Mouse (Mus musculus) hindbrain, embryonic 13.5 days (tissue): ENCODE results near the gene Epn2. TPM values are rescaled to one million over a fixed set of nuclear protein-coding genes. Genes with fewer than 3 reads are reported as not detected.

ENCODE experiments used
- ATAC-seq: fragments of 200-750 bp; cut with Nextera tagmentation; 2 replicates; pipeline ENCODE4 v1.8.0; 2017; ENCODE audit warnings: moderate TSS enrichment; ENCODE audit not compliant: low FRiP score
- H3K27ac ChIP-seq: fragments of 300-500 bp; sonication (generic); 2 replicates; pipeline ENCODE4 v1.5.1; 2015; ENCODE audit warnings: inconsistent platforms, mild to moderate bottlenecking, moderate library complexity
- H3K27me3 ChIP-seq: fragments of 300-500 bp; sonication (generic); 2 replicates; pipeline ENCODE4 v1.6.1; 2015; ENCODE audit warnings: mild to moderate bottlenecking, inconsistent platforms
- H3K36me3 ChIP-seq: fragments of 300-500 bp; sonication (generic); 2 replicates; pipeline ENCODE4 v1.6.1; 2015; ENCODE audit warnings: mild to moderate bottlenecking, inconsistent platforms
- H3K4me1 ChIP-seq: fragments of 300-500 bp; sonication (generic); replicated peaks from 2 replicates; pipeline ENCODE4 v1.6.1; 2015; ENCODE audit warnings: inconsistent platforms
- H3K4me2 ChIP-seq: fragments of 300-500 bp; sonication (generic); 2 replicates; pipeline ENCODE4 v1.6.1; 2015; ENCODE audit warnings: inconsistent platforms, mild to moderate bottlenecking, moderate library complexity
- H3K4me3 ChIP-seq: fragments of 300-500 bp; sonication (generic); 2 replicates; pipeline ENCODE4 v1.5.1; 2015; ENCODE audit warnings: mild to moderate bottlenecking, inconsistent platforms
- H3K9ac ChIP-seq: fragments of 300-500 bp; sonication (generic); 2 replicates; pipeline ENCODE4 v1.6.1; 2015; ENCODE audit warnings: mild to moderate bottlenecking, inconsistent platforms
- H3K9me3 ChIP-seq: fragments of 300-500 bp; sonication (generic); 2 replicates; pipeline ENCODE4 v1.6.1; 2016; ENCODE audit warnings: inconsistent platforms
- WGBS: fragments of 180-500 bp; shearing (Covaris S2); methylation state at CpG from one replicate; pipeline ENCODE4 v1.1.7; 2015; 5-methylcytosine and 5-hydroxymethylcytosine counted together
- polyA plus RNA-seq: library from polyadenylated mRNA; unstranded; fragments of >200 nt; fragmentation: Nextera tagmentation; extraction: Ambion mirVana; gene quantifications from 2 replicates; pipeline ENCODE4 v1.2.1, GENCODE M21; 2015

Gene Epn2
- polyA plus RNA-seq, 1 experiment from 2014 or later: 48.1 TPM

GRCm38 (mm10) chr11:61468534-61468933, 111.0 kb downstream of the Epn2 start:
- 77% methylated on average over 4 of the region's 4 CpGs for WGBS
- H3K27me3 ChIP-seq: no peaks in the 10 kb centered on the region
- no peaks in the 10 kb centered on the region for H3K9me3 ChIP-seq
- no peaks in the 10 kb centered on the region for H3K36me3 ChIP-seq
- no peak overlapping the region for H3K9ac ChIP-seq
- ATAC-seq: no peak
- H3K4me3 ChIP-seq: no peak overlapping the region
- no peak overlapping the region for H3K4me2 ChIP-seq
- H3K4me1 ChIP-seq: no peaks in the 10 kb centered on the region
- H3K27ac ChIP-seq: no peak overlapping the region

Other genes with a start within 250 kb of the Epn2 start
- 0.09 TPM in 1 of 2 replicates, not detected in the other for gene Slc47a2, start 236.8 kb downstream of the Epn2 start, polyA plus RNA-seq
- gene Slc47a1, start 201.3 kb downstream of the Epn2 start, polyA plus RNA-seq: 0.06 and 0.14 TPM in 2 replicates
- gene Rnf112, start 125.6 kb downstream of the Epn2 start, polyA plus RNA-seq: 12.2 and 13.6 TPM in 2 replicates
- 60.5 and 77.1 TPM in 2 replicates for gene Mfap4, start 94.3 kb downstream of the Epn2 start, polyA plus RNA-seq
- 78.3 and 82.6 TPM in 2 replicates for gene Mapk7, start 85.3 kb downstream of the Epn2 start, polyA plus RNA-seq
- 41.0 and 43.4 TPM in 2 replicates for gene B9d1, start 74.5 kb downstream of the Epn2 start, polyA plus RNA-seq
- gene Grap, start 73.6 kb upstream of the Epn2 start, polyA plus RNA-seq: 10.2 and 11.0 TPM in 2 replicates
- 0.13 and 0.19 TPM in 2 replicates for gene Fam83g, start 104.4 kb upstream of the Epn2 start, polyA plus RNA-seq
- not detected in 2 replicates for gene Slc5a10, start 141.1 kb upstream of the Epn2 start, polyA plus RNA-seq
- 54.3 and 55.8 TPM in 2 replicates for gene Prpsap2, start 182.4 kb upstream of the Epn2 start, polyA plus RNA-seq